Mouse (Mus musculus) cortical plate, adult 2 months (tissue): Measurements from ENCODE around the gene Mup4.

Source experiments
- CTCF ChIP-seq: fragments of 200-500 bp; IDR thresholded peaks from 2 replicates; pipeline ENCODE4 v1.5.1; 2011; ENCODE audit warnings: mild to moderate bottlenecking, control low read depth, low read length; ENCODE audit not compliant: insufficient read depth; ENCODE audit errors: extremely low read depth
- POLR2A ChIP-seq: fragments of 200-500 bp; IDR thresholded peaks from 2 replicates; pipeline ENCODE4 v1.6.1; 2011; ENCODE audit warnings: mild to moderate bottlenecking, low read length, control low read depth; ENCODE audit not compliant: insufficient read depth; ENCODE audit errors: extremely low read depth

DNA sequence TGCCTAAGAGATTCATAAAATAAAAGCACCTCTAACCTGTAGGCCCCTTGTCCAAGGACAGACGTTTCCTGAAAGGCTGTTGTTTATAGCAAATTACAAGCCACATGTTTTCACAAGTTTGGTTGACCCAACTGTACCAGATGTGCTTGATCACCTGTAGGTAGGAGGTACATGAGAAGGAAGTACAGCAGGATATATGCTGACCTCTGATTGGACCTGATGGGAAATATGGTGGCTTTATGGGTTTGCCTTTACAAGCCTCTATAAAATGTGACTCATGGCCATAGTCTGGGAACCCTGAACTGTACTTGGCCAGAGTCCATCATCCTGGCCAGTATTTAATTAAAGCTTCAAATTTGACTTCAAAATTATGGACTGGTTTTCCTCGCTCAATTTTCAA is 23.0 kb downstream of the Mup4 start:
- TF ChIP-seq POLR2A (no peak), CTCF (no peak)
